Mouse (Mus musculus) left cerebral cortex, postnatal 14 days (tissue): ENCODE data around the gene Lsp1. TPM values are rescaled to one million over a fixed set of nuclear protein-coding genes. Genes with fewer than 3 reads are reported as not detected.

Experiments used
- DNase-seq, 2 experiments: peaks; one replicate each; pipeline ENCODE4 v3.0.0; 2021 to 2022; ENCODE audit warnings: low spot score in 2 of 2, mixed read lengths in 1 of 2
- intact Hi-C: fragments of 180-260 bp; cut with DNase I; formaldehyde crosslinking; loops from one replicate; pipeline ENCODE4 v1.15.1; 2025
- total RNA-seq, 2 experiments: library from RNA; stranded (reverse); gene quantifications; 2 replicates each; pipeline ENCODE4 v1.2.3; 2021

Lsp1 gene
- total RNA-seq, 2 experiments from 2014 or later: 6.4 to 7.7 TPM

- DNase-seq: no peak
- intact Hi-C loops: loop anchor here (5.0 kb wide), 1 partner anchor 230 kb away; no protein-coding TSS in a partner anchor
These were observed 18.3 kb upstream of the Lsp1 start for GRCm38 (mm10) chr7:142442081-142442907.

GRCm38 (mm10) chr7:142442908-142443420 is 17.6 kb upstream of the Lsp1 start:
- intact Hi-C loops: loop anchor here (5.0 kb wide), 1 partner anchor 229 kb away; no protein-coding TSS in a partner anchor
- no peak for DNase-seq

GRCm38 (mm10) chr7:142443474-142443873 is 17.1 kb upstream of the Lsp1 start:
- intact Hi-C loops: loop anchor here (5.0 kb wide), 1 partner anchor 229 kb away; no protein-coding TSS in a partner anchor
- no peak for DNase-seq

GRCm38 (mm10) chr7:142444171-142444570 is 16.4 kb upstream of the Lsp1 start:
- intact Hi-C loops: loop anchor here (5.0 kb wide), 1 partner anchor 228 kb away; no protein-coding TSS in a partner anchor
- no peak for DNase-seq

- DNase-seq: no peak
- intact Hi-C loops: no loop called here
These were observed 15.3 kb upstream of the Lsp1 start for GRCm38 (mm10) chr7:142445324-142445723.

- DNase-seq: no peak
- intact Hi-C loops: no loop called here
These were observed 14.3 kb upstream of the Lsp1 start for GRCm38 (mm10) chr7:142446264-142446663.

- peak in 1 of 2 experiments; percentile 34 for DNase-seq
- intact Hi-C loops: no loop called here
These were observed 11.5 kb upstream of the Lsp1 start for GRCm38 (mm10) chr7:142449038-142449617.

GRCm38 (mm10) chr7:142454706-142455105 is 5.9 kb upstream of the Lsp1 start:
- no peak for DNase-seq
- intact Hi-C loops: no loop called here

- intact Hi-C loops: no loop called here
- DNase-seq: no peak
These were observed 5.4 kb upstream of the Lsp1 start for GRCm38 (mm10) chr7:142455251-142455650.

- intact Hi-C loops: no loop called here
- DNase-seq: no peak
These were observed 3.8 kb upstream of the Lsp1 start for GRCm38 (mm10) chr7:142456806-142457205.

GRCm38 (mm10) chr7:142457227-142457811 is 3.3 kb upstream of the Lsp1 start:
- peak; percentile 49 to 84 for DNase-seq
- intact Hi-C loops: no loop called here

GRCm38 (mm10) chr7:142458026-142458425 is 2.6 kb upstream of the Lsp1 start:
- DNase-seq: peak in 1 of 2 experiments; percentile 53
- intact Hi-C loops: no loop called here

- intact Hi-C loops: no loop called here
- DNase-seq: no peak
These were observed 1.8 kb upstream of the Lsp1 start for GRCm38 (mm10) chr7:142458676-142459298.

- intact Hi-C loops: no loop called here
- DNase-seq: no peak
These were observed 1.3 kb upstream of the Lsp1 start for GRCm38 (mm10) chr7:142459299-142459691.

- intact Hi-C loops: no loop called here
- DNase-seq: no peak
These were observed 837 bp downstream of the Lsp1 start for GRCm38 (mm10) chr7:142461446-142461845.

GRCm38 (mm10) chr7:142462190-142462589 is 1.6 kb downstream of the Lsp1 start:
- intact Hi-C loops: no loop called here
- no peak for DNase-seq

- intact Hi-C loops: no loop called here
- DNase-seq: no peak
These were observed 2.0 kb downstream of the Lsp1 start for GRCm38 (mm10) chr7:142462594-142463078.

GRCm38 (mm10) chr7:142470171-142470691 is 9.6 kb downstream of the Lsp1 start:
- intact Hi-C loops: no loop called here
- peak; percentile 26 to 58 for DNase-seq

- intact Hi-C loops: no loop called here
- DNase-seq: peak; percentile 19 to 48
These were observed 10.3 kb downstream of the Lsp1 start for GRCm38 (mm10) chr7:142470808-142471413.
